Mouse (Mus musculus) liver, adult 2 months (tissue): ENCODE measurements around the gene Znrf1.

ENCODE experiments used
- CTCF ChIP-seq: fragments of 200-500 bp; IDR thresholded peaks from 2 replicates; pipeline ENCODE4 v1.5.1; 2011; ENCODE audit warnings: low read depth, low read length, control low read depth
- POLR2A ChIP-seq: fragments of 200-500 bp; IDR thresholded peaks from 2 replicates; pipeline ENCODE4 v1.6.1; 2011; ENCODE audit warnings: low read length, control low read depth; ENCODE audit not compliant: insufficient read depth; ENCODE audit errors: extremely low read depth

- TF ChIP-seq CTCF (no peak), POLR2A (no peak)
Measured at GRCm38 (mm10) chr8:111594951-111595350, 59.1 kb downstream of the Znrf1 start.
